Mouse (Mus musculus): ENCODE results near the gene Stx18.

Stx18 gene

GRCm38 (mm10) chr5:38106080-38106697 is 67.6 kb downstream of the Stx18 start:
- CTCF ChIA-PET = interaction anchor here in 3 of 4 experiments (0.6 to 1.3 kb wide), 5 partner anchors 8 to 273 kb away, joined by 3 to 11 read pairs (median 5); no protein-coding TSS in a partner anchor

GRCm38 (mm10) chr5:38106807-38107206 is 68.3 kb downstream of the Stx18 start:
- CTCF ChIA-PET = interaction anchor here in 2 of 4 experiments (0.6 to 1.1 kb wide), 2 partner anchors 9 to 16 kb away, joined by 3 to 6 read pairs; no protein-coding TSS in a partner anchor
- POLR2A ChIA-PET = interaction anchor here in 2 of 4 experiments (0.6 to 1.7 kb wide), 3 partner anchors 12 to 39 kb away, joined by 3 to 5 read pairs (median 3); no protein-coding TSS in a partner anchor

More at GRCm38 (mm10) chr5:38106080-38106697, 67.6 kb downstream of the Stx18 start:
- POLR2A ChIA-PET = interaction anchor here in 2 of 4 experiments (0.6 to 1.7 kb wide), 3 partner anchors 11 to 38 kb away, joined by 3 to 5 read pairs (median 3); no protein-coding TSS in a partner anchor

GRCm38 (mm10) chr5:38114526-38114925 is 76.0 kb downstream of the Stx18 start:
- CTCF ChIA-PET = no interaction called here
- POLR2A ChIA-PET = interaction anchor here in 1 of 4 experiments (0.6 kb wide), 1 partner anchor 653 kb away, joined by 4 read pairs; no protein-coding TSS in a partner anchor

GRCm38 (mm10) chr5:38117056-38117455 is 78.5 kb downstream of the Stx18 start:
- ChIA-PET CTCF (no interaction called here), POLR2A (interaction anchor here in 1 of 4 experiments (0.5 to 1.3 kb wide), 2 partner anchors 15 to 227 kb away, joined by 3 read pairs; no protein-coding TSS in a partner anchor)

- CTCF ChIA-PET = no interaction called here
- POLR2A ChIA-PET = no interaction called here
Observed at GRCm38 (mm10) chr5:38119268-38119667, 80.7 kb downstream of the Stx18 start.

GRCm38 (mm10) chr5:38121699-38122098 is 83.2 kb downstream of the Stx18 start:
- CTCF ChIA-PET = no interaction called here

GRCm38 (mm10) chr5:38126519-38127306 is 88.2 kb downstream of the Stx18 start:
- ChIA-PET CTCF (no interaction called here), POLR2A (interaction anchor here in 1 of 4 experiments (1.1 to 1.3 kb wide), 2 partner anchors 11 to 87 kb away, joined by 3 read pairs; no protein-coding TSS in a partner anchor)

More at GRCm38 (mm10) chr5:38121699-38122098, 83.2 kb downstream of the Stx18 start:
- POLR2A ChIA-PET = no interaction called here

- ChIA-PET POLR2A (no interaction called here), CTCF (interaction anchor here in 1 of 4 experiments (0.6 kb wide), 1 partner anchor 451 kb away, joined by 3 read pairs; no protein-coding TSS in a partner anchor)
Observed at GRCm38 (mm10) chr5:38129339-38129738, 90.8 kb downstream of the Stx18 start.

GRCm38 (mm10) chr5:38136247-38136646 is 97.7 kb downstream of the Stx18 start:
- ChIA-PET POLR2A (interaction anchor here in 1 of 4 experiments (0.7 kb wide), 1 partner anchor 66 kb away, joined by 7 read pairs; no protein-coding TSS in a partner anchor), CTCF (no interaction called here)

GRCm38 (mm10) chr5:38137163-38137562 is 98.6 kb downstream of the Stx18 start:
- ChIA-PET CTCF (interaction anchor here in 1 of 4 experiments (0.6 kb wide), 1 partner anchor 69 kb away, joined by 3 read pairs; no protein-coding TSS in a partner anchor), POLR2A (interaction anchor here in 1 of 4 experiments (0.6 kb wide), 1 partner anchor 31 kb away, joined by 3 read pairs; no protein-coding TSS in a partner anchor)

- POLR2A ChIA-PET = no interaction called here
- CTCF ChIA-PET = interaction anchor here in 1 of 4 experiments (0.6 kb wide), 1 partner anchor 296 kb away, joined by 3 read pairs; no protein-coding TSS in a partner anchor
Observed at GRCm38 (mm10) chr5:38140893-38141292, 102.4 kb downstream of the Stx18 start.

- CTCF ChIA-PET = no interaction called here
Observed at GRCm38 (mm10) chr5:38146524-38146923, 108.0 kb downstream of the Stx18 start.

GRCm38 (mm10) chr5:38151264-38151663 is 112.7 kb downstream of the Stx18 start:
- ChIA-PET POLR2A (interaction anchor here in 1 of 4 experiments (0.5 to 1.1 kb wide), 2 partner anchors 18 to 604 kb away, joined by 3 to 5 read pairs; no protein-coding TSS in a partner anchor), CTCF (no interaction called here)

More at GRCm38 (mm10) chr5:38146524-38146923, 108.0 kb downstream of the Stx18 start:
- POLR2A ChIA-PET = interaction anchor here in 1 of 4 experiments (1.1 kb wide), 1 partner anchor 11 kb away, joined by 3 read pairs; no protein-coding TSS in a partner anchor

GRCm38 (mm10) chr5:38152201-38153108 is 113.9 kb downstream of the Stx18 start:
- ChIA-PET CTCF (no interaction called here), POLR2A (interaction anchor here in 1 of 4 experiments (0.6 kb wide), 1 partner anchor 114 kb away, joined by 3 read pairs; no protein-coding TSS in a partner anchor)

- POLR2A ChIA-PET = no interaction called here
- CTCF ChIA-PET = no interaction called here
Observed at GRCm38 (mm10) chr5:38153636-38154035, 115.1 kb downstream of the Stx18 start.

GRCm38 (mm10) chr5:38157481-38158020 is 119.0 kb downstream of the Stx18 start:
- CTCF ChIA-PET = interaction anchor here in 1 of 4 experiments (0.5 kb wide), 1 partner anchor 16 kb away, joined by 3 read pairs; no protein-coding TSS in a partner anchor
- POLR2A ChIA-PET = interaction anchor here in 1 of 4 experiments (1.2 kb wide), 1 partner anchor 11 kb away, joined by 3 read pairs; no protein-coding TSS in a partner anchor

GRCm38 (mm10) chr5:38158501-38158946 is 120.0 kb downstream of the Stx18 start:
- POLR2A ChIA-PET = no interaction called here
- CTCF ChIA-PET = no interaction called here

All from embryonic stem cell, embryonic (primary cell).